Mouse (Mus musculus): ENCODE measurements around the gene Rai14.

- no peak for TF ChIP-seq CTCF (IDR thresholded peaks at IDR 0.05; ENCODE audit: insufficient read depth, low read depth, low read length)
- TF ChIP-seq POLR2A (IDR thresholded peaks at IDR 0.05; ENCODE audit: insufficient read depth, low read depth, low read length): no peak
These were observed 5.1 kb upstream of the Rai14 start for GRCm38 (mm10) chr15:10719511-10719910.

Data from olfactory bulb, adult 2 months (tissue).